Mouse (Mus musculus): Measurements from ENCODE around the gene Fgf10.
A peak's percentile ranks its signal among the peaks of the same experiment; 100 is the strongest.

Fgf10 gene

DNA sequence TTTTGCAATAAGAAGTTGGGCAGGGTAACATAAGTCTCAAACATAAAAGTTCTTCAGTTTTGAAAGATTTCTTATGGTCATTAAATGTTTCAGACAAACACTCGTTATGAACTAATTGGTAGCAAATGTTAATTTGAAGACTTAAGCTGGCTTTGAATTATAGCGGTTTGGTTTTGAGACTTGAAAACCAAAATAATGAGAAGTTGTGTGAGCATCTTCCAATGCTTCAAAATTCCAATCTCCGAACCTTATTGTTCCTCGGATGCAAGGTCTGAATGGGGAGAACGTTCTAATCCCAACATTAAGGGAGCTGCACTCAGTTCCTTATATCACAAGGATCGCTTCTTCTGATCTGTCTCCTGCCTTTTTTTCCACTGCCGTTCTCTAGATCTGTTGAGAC lies at the start of gene Fgf10:
Gene Fgf10, plus strand, starts transcription at position 301 of the 400 bp plus-strand sequence.
- no peak for DNase-seq

DNA sequence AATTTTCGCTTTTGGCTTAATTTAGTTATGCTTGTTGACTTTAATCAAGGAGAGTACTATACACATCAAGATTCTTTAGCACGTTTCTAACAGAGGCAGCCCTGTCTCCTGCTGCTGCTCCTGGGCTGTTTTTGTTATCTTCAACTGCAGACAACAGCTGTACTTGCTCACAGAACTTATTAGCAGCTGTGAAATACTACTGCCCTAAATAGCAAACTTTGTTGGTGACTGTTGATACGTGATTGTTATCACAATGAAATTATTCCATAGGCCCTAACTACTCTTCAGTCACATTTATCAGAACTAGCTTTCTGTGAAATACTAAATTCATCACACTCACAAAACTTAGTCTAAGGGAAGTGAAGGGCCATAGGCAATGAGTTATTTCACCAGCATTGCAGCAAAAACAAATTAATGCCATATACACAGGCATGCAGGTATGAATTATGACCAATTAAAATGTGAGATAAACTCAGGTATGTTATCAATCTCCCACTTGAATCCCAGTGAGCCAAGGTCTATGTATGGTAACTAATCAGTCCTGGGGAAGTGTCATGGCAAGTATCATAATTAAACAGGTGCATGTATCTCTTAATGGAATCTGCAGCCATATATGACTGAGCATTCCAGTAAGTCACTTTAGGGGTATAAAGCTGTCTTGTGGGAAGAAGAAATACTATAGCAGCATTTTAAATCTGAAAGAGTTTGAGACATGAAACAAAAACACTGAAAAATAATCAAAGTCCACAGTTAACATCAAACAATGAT lies 39.7 kb upstream of the Fgf10 start:
- DNase-seq: no peak

DNA sequence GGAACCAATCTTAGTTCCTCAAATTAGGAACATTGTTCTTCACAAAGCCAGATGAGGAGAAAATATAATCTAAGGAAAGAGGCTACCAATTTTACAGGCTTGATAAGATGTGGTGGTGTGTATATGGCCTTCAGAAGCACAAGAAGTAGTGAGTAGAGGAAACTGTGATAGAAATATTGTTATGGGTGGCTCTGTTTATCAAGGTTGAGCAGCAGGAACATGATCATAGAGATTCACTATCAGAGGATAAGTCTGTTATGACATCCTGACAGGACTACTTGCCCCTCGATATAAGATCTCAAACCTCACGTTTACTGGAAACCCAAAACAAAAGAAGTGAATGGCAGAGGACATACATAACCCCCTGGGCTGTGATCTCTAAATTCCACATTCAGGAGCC lies 38.1 kb upstream of the Fgf10 start:
- DNase-seq: no peak

DNA sequence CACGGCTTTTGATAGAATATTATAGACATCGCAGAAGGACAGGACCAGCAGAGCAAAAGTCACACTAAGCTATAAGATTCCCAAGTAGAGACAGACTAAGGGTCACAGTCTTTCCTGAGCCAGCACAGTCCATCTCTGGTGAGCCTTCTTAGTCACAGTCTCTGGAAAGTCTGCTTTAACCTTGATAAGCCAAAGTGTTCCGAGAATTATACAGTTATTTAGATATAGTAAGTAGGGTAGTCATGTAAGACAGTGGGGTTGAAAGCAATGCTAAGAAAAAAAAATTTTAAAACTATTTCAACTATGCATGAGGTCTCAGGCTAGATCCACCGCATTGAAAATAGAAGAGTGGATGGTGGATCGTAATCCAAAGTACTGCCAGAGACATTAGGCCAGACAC lies 33.5 kb upstream of the Fgf10 start:
- no peak for DNase-seq

DNA sequence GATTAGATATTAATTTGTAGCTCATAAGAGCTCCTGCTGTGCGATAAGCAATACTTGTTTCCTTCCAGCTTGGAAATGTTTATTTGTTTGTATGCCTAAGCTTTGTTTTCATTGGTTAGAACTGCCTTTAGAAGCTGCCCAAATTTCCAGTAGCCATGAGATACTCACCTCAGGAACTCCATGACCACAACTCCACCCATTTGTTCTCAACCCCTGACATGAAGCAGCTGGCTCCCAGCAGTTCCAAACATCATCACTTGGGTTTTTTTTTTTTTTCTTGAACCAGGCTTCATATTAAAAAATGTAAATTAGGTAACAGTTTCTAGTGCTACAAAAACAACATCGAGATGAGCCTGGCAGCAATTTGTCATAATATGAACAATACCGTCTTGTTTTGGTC lies 27.0 kb upstream of the Fgf10 start:
- DNase-seq: no peak

DNA sequence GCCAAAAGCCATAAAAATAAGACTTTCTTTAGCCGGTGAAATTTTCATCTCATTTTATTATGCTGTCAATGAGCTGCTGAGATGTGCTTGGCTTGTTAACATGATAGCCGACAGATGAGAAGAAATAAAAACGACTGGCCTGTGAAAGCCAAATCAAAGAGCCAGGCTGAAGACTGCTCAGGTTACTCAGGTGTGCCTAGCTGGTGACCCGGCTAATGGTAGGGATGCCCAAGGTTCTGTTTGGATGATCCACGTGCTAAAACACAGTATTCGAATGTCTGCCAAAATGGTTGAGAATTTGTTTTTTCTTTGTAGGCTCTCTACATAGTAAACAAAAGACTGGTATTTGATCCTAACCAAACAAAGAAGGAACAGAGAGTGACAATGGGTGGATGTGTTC lies 26.5 kb upstream of the Fgf10 start:
- DNase-seq: no peak

DNA sequence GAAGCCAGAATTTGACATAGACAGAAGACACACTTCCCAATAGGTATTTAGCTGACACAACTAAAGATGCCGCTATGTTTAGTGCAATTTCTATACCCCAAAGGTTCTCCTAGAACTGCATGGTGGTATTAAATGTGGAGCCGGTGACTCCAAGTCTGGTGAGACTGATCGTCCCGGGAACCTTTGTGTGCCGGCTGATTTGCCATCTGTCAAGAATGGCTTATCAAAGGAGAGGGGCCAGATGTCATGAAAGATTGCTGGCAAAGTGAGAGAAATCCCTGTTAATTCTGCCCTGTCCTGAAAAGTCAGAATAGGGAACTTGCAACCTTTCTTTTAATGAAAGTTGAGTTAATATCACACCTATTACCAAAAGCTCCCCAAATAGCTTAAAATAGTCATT lies 12.6 kb upstream of the Fgf10 start:
- no peak for DNase-seq

DNA sequence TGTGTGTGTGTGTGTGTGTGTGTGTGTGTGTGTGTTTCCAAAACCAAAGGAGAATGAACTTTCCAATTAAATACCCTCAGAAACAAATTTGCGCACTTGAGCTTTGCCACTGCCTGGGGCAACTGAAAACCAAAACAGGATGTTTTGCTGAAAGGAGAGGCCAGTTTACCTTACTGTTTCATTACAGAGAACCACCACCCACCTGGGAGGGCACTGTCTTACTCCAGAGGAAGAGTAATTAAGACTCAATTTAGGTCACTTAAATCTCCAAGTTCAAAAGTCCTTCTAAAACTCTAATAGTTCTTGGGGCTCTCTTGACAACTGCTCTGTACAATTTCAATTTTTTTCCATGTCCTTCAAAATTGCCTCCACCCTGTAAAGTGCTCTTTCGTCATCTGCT lies 11.6 kb upstream of the Fgf10 start:
- DNase-seq: no peak

DNA sequence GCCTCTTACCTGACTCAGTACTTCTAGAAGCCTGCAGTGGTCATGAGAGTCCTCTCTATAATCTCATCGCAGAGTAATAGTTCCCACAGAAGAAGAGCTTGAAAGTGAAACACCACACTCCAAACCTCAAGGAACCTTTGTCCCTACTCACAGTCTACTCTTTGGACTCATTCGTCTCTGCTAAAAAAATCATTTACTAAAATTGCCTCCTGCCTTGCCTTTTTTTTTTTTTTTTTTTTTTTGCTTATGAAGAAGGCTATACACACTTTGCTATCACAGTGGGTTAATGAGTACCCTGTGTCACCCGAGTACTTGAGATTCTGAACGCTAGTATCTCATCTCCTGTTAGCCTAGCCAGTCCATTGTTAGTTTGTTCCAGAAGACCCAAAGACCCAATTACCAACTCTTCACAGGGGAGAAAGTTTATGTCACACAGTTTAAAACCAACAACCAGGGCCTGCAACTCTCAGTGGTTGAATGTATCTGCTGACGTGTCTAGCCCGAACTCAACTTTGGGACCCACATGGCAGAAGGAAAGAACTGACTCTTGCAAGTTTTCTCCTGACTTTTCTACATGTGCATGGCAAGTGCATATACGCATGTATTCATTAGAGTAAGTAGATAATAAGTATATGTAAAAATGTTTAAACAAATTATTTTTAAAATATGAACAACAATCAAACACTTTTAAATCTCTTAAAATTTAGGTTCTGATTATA lies 10.8 kb upstream of the Fgf10 start:
- DNase-seq: no peak

DNA sequence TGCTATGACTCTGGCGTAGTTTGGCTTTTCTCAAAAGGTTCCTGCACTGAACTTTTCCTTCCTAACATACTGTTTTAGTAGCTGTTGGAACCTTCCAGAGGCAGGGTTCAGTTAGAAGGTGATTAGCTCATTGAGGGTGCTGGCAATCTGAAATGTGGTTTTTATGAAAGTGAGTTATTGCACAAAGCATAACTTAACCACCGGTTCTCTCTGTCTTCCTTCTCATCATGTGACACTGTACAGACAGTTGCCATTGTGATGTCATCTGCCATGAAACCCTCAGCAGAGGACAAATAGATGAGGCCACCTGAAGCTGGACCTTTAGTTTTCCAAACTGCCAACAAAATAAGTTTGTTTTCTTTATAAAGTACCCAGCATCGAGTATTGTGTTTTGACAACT lies 7.9 kb upstream of the Fgf10 start:
- DNase-seq: no peak

DNA sequence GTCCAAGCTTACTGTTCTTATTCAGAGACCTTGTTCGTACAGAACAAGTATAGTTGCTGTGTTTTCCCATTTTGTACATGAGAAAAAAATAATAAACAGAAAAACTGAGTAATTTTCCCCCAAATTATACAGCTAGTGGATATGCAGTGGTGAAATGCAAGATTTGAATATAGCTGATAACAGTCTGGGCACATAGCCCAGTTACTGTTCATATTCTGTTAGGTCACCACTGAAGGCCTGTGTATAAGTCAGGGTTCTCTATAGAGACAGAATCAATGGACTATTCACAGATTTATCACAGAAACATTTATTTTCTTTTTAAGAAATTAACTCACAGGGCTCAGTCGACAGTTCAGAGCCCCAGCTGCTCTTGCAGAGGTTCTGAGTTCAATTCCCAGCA lies 4.7 kb upstream of the Fgf10 start:
- no peak for DNase-seq

DNA sequence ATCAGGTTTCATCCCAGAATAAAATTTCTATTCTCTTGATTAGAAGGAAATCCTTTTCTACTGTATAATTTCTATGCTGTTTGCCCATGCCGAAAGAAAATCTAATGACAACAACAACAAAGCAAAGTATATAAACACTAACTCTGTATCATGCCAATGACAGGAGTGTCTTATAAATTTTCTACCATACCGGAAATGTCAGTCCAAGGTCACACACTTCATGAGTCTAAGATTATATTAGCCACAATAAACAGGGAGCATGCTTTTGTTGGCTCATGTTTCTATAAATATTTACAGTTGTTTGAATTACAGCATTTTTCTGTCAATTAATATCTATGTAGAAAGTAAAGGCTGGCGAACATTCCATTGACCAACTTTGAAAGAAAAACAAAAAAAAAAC lies 9.6 kb downstream of the Fgf10 start:
- no peak for DNase-seq

DNA sequence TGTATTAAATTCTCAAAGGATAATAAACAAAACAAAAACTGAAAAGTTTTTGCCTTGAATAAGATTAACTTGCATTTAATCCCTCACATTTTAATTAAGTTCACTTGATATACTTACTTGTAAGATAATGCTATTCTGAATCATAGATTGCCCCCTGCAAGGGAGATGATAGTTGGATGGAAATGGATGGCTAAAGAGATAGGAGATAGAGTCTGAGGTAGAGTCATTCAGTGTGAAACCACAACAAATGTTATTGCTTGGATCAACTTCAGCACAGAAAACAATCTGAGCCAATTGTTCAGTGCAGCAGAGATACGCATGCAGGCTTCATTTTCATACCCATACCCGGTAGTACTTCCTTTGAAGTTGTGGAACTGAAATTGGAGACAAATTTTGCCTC lies 23.5 kb downstream of the Fgf10 start:
- no peak for DNase-seq

DNA sequence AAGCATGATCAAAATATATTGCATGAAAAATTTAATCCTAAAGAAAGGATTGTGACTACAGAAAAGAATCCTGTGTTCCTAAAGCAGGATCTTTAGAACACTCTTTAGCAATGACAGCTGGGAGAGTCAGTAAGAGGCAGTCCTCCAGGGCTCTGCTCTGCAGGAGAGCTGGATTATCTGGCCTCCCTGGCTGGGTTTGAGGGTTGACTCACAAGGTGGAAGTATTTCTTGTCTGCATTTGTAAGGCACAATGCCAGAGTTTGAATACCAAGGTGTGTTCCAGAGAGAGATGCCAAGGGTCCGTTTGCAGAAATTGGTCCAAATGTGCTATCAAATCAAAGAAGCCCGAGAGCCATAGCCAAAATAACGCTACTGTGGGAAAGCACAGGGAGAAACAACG lies 25.5 kb downstream of the Fgf10 start:
- no peak for DNase-seq

DNA sequence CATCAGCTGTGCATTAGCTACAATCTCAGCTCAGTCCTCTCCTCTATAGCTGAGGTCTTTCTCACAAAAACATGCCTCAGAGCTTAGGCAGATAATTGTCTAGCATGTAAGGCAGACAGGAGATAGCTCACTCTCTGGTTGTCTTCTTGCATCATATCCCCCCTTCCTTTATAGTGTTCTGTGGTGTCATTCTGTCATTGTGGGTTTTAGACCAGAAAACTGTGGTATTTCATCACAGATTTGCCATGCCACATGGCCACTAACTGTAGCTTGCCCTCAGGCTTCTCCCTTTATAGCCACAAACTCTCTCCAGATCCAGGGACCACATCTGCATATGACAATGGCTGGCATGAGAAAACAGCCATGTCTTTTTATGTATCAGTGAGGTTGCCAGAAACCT lies 34.1 kb downstream of the Fgf10 start:
- DNase-seq: no peak

DNA sequence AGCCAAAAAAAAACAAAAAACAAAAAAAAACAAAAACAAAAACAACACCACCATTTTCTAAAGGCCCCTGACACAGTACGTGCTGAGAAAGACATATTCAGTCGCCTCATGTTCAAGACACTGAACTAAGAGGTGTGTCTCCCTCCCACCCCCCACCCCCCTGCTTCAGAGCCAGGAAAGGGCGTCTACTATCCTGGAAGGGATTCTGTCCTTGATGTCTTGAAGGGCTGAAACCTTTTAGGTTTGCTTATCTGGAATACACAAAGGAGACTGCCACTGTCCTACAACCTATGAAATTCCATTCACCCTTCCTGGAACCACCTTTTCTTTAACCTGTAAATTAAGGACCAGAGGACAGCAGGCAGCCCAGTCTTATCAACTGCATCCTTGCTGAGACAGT lies 36.1 kb downstream of the Fgf10 start:
- DNase-seq: no peak

DNA sequence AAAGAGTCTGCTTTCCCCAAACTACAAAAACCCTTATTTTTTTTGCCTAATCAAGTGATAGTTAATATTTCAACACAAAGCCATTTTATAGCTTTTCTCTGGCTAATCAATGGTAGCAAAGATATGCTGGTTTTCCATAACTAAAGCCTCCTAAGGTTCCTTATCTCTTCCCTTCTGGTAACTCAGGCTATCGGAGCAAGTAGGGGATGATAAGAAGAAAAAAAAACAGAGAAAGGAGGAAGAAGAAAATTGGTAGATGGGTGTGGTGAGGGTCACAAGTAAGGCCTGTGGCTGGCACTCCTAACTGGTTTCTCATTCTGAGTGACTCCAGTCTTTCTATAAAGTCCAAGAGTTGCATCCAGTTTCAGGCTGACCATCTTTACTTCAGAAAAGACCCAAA lies 40.3 kb downstream of the Fgf10 start:
- no peak for DNase-seq

DNA sequence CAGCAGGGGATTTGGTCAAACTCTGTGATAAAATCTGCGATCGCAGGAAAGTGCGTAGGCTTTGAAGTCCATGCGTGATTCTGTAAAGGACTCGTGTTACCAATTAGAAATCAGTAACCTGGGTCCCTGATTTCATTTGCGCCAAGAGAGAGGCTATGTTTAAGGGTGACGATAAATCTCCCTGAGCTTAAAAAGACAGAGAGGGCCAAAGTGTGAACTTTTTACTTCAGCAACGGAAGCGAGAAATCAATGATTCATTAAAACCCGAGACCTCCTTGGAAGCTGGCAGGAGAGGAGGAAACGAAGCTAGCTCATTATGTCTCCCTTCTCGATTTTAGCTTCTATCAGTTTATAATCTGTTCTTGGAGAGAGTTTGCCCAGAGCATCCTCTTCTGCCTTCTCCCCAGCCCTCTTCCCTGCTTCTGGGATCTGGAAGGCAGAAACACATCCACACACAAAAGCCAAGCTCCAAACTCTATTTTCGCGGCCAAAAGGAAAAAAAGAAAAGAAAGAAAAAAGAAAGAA lies 44.1 kb downstream of the Fgf10 start:
- DNase-seq: peak; percentile 13

DNA sequence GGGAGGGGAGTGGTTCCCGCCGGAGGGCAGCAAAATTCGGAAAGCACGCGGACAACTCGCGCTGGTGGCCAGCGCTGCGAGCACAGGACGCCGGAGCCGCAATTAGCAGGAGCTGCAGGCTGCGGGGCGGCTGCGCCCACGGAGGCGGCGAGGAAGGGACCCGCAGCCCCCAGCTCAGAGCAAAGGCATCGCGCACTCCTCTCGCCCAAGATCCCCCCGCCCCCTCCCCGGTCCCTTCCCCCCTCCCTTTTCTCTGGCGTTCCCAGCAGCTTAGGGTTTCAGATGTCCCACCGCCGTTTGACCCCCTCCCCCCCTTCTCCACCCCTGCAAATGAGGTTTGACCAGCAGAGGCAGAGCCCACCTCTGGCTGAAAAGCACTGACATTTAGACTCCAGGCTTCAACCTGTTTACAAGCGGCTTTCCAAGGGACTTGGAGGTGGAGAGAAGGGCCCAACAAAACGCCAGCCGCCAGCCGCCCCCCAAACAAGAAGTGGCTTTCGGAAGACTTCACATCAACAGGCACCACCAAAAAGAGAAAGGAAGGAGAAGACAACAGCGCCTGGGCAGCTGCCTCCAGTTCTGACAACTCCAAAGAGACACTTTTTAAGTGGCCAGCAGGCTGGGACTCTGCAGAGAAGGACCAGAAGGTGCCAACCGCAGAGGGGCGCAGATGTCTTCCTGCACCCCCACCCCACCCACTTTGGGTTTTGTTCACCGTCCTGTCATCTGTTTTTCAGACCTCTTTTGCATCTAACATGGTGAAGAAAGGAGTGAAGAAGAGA lies 44.9 kb downstream of the Fgf10 start:
- peak; percentile 61 for DNase-seq

DNA sequence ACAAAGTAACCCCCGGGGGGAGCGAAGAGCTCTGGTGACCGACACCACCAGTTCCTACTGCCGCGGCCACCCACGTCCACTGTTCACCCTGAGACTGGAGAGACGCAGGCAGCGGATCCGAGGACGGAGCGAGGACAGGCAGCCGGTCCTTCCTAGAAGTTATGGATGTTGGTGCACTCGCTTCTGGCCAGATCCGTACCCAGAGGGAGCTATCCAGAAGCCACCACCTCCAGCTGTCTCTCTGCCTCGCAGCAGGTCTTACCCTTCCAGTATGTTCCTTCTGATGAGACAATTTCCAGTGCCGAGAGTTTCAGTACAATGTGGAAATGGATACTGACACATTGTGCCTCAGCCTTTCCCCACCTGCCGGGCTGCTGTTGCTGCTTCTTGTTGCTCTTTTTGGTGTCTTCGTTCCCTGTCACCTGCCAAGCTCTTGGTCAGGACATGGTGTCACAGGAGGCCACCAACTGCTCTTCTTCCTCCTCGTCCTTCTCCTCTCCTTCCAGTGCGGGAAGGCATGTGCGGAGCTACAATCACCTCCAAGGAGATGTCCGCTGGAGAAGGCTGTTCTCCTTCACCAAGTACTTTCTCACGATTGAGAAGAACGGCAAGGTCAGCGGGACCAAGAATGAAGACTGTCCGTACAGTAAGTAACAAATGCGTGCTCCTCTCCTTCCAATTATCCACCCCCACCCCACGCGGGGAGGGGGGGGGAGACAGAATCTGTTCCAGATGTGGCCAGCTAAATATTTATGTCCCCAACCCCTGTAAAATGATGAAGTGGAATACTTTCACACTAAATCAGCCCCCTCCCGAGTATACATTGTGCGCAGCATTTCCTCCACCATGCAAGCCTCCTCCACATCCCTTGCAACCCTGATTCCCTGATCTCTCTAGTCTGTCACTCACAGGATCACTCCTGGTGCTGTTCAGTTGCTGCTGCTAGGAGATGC lies 45.8 kb downstream of the Fgf10 start:
- peak; percentile 59 for DNase-seq

DNA sequence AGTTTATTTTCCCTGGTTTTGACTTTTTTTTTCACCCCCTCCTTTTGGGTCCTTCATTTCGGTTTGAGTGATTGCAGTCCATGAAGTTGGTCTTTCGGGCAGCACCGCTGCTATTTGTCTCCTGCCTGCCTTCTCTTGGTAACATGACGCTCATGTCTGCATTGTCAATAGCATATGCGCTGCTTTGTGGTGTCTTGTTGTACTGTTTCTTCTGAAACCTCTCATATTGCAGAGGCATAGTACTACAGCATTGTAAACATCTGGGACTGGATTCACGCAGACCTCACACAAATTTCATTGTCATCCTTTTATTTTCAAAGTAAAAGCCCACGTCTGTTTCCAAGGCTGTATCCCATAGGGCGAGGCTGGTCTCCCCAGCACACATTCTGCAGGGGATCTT lies 46.7 kb downstream of the Fgf10 start:
- DNase-seq: peak; percentile 17

DNA sequence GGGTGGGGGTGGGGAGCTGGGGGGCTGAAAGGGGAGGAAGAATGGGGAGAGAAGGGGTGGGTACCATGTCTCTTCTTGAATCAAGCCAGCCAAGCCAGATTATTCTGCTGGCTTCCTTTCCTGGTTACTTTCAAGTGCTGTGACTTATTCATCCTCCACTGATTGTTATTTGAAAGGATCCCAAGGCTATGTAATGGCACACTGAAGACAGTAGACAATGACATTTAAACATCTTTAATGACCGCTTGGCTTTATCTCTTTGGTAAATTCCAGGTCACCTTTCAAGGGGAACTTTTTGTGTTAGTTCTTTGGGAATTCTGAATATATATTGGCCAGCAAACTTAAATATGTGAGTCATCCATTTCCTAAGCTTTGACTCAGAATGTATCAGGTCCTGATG lies 47.1 kb downstream of the Fgf10 start:
- no peak for DNase-seq

DNA sequence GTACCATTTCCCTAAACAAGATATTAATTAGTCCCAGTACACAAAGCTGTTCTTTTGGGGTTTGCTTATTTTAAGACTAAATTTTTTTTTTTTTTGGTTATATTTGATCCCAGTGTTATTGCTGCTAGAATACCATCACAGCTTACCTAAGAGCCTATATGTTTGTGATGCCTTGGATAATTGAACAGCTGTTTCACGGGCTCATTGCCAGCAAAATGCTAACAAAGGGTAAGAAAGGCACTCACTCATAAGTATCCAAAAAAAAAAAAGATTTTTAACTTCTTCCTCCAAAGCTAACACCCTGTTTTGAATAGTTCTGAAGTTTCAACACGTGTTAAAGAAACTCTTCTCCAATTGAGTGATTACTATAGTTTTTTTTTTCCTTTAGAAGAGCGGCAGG lies 48.8 kb downstream of the Fgf10 start:
- no peak for DNase-seq
